Mouse (Mus musculus): Measurements from ENCODE around the gene Ift81. TPM values are rescaled to one million over a fixed set of nuclear protein-coding genes. Genes with fewer than 3 reads are reported as not detected.

Ift81 gene
- polyA plus RNA-seq, 1 experiment from 2014 or later: 47.4 TPM

DNA sequence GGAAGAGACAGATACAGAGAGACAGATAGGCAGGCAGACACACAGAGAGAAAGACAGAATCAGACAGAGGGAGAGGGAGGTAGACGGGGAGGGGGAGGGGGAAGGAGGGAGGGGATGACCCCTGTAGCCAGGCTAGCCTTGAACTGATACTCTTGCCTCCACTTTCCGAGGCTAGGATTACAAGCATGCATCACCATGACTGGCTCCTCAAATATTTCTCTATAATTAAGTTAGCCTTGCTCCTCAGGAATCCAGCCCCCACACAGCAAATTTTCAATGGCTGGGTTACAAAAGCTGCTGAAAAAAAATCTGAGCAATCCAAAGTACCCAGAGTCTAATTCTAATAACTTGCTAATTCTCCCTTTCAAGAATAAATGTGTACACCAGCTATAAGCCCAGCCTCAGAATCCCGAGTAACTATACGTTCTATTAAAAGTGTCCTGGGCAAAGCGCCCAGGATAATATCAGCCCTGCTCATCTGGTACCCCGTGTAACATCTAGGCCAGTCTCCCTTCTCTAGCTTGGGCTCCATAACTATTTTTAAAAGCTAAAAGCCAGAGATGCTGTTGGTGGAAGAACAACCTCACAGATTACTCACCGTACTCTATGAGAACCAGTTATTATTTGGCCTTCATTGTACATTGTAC, 37.5 kb downstream of the Ift81 start:
- Histone ChIP-seq H3K4me1 (no peaks in the 10 kb centered on the region), H3K4me3 (no peak overlapping the region), H3K27me3 (replicated peaks) (no peaks in the 10 kb centered on the region), H3K9me3 (0 out of 2 replicates have a peak, but pooled peaks cover 4% of the 10 kb centered on the region), H3K4me2 (replicated peaks) (no peak overlapping the region), H3K36me3 (peaks cover 40% of the 10 kb centered on the region), H3K27ac (no peak overlapping the region), H3K9ac (no peak overlapping the region)
- no peak for ATAC-seq (ENCODE audit: low FRiP score, low read depth)
- WGBS: 89% methylated on average over 7 of the region's 7 CpGs

DNA sequence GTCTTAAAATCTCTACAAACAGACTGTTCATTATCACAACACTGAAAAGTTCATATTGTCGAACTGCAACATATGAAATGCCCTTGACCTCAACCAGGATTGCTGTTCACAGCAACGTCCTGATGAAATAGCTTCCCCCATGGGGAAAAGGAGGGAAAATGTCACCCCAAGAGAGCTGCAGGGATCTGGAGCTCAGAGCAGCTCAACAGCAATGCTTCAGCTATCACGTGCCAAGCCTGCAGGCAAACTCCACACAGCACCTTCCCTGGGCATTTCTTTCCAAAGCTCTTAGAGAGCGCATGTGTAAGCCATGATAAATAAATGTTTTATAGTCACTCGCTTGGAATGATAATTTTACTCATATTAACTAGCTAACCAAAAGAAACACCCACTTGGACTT, 42.3 kb downstream of the Ift81 start:
- H3K4me2 ChIP-seq (replicated peaks): no peak overlapping the region
- H3K4me3 ChIP-seq: no peak overlapping the region
- no peak overlapping the region for H3K9ac ChIP-seq
- H3K9me3 ChIP-seq: no peaks in the 10 kb centered on the region
- no peak overlapping the region for H3K27ac ChIP-seq
- H3K4me1 ChIP-seq: no peaks in the 10 kb centered on the region
- H3K36me3 ChIP-seq: peaks cover 19% of the 10 kb centered on the region; the same call in 1 of the 2 replicates
- H3K27me3 ChIP-seq (replicated peaks): no peaks in the 10 kb centered on the region
- WGBS: 84% methylated on average over 5 of the region's 5 CpGs
- ATAC-seq (ENCODE audit: low FRiP score, low read depth): no peak

DNA sequence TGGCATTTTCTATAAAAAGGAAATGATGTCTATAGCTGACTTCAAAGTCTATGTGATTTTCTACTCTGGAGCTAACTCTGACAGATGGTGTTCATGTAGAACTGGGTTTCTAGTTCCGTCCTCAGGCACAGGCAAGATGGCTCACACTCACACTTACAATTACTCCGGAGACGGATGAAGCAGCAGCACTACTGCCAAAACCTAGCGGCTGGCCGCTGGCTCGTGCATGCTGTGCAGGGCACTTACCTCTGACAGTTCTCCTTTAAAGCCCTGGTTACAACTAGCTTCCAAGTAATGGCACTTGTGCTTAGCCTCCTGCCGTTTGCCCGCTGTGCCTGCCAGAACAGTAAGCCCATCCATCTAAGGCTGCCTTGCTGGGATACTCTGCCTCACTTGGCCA, 47.7 kb downstream of the Ift81 start:
- H3K9ac ChIP-seq: no peak overlapping the region
- H3K27ac ChIP-seq: no peak overlapping the region
- peaks cover 43% of the 10 kb centered on the region for H3K36me3 ChIP-seq
- WGBS: 43% methylated on average over 8 of the region's 8 CpGs
- H3K4me2 ChIP-seq (replicated peaks): no peak overlapping the region
- H3K4me3 ChIP-seq: no peak overlapping the region
- H3K27me3 ChIP-seq (replicated peaks): no peaks in the 10 kb centered on the region
- H3K9me3 ChIP-seq: no peaks in the 10 kb centered on the region
- H3K4me1 ChIP-seq: no peaks in the 10 kb centered on the region
- no peak for ATAC-seq (ENCODE audit: low FRiP score, low read depth)

DNA sequence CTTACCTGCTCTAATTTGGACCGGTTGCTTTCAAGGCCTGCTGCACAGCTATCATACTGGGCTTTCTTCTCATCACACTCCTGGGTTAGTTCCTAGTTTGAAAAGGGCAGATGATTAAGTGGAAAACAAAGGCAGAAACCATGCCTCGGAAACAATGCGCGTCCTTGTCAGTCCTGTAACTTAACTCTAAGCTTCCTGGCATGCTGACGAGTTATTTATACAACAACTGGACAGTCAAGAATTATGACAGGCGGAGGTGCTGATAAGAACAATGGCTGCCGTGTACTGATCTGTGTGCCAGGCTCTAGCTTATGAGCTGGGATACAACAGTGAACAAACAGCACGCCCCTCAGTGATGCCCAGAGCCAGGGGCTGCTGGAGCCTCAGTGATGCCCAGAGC, 53.7 kb downstream of the Ift81 start:
- WGBS: 87% methylated on average over 8 of the region's 8 CpGs
- Histone ChIP-seq H3K27ac (no peak overlapping the region), H3K4me2 (replicated peaks) (no peak overlapping the region), H3K36me3 (peaks cover 50% of the 10 kb centered on the region), H3K27me3 (replicated peaks) (no peaks in the 10 kb centered on the region), H3K4me3 (no peak overlapping the region), H3K9me3 (no peaks in the 10 kb centered on the region), H3K4me1 (no peaks in the 10 kb centered on the region), H3K9ac (no peak overlapping the region)
- no peak for ATAC-seq (ENCODE audit: low FRiP score, low read depth)

DNA sequence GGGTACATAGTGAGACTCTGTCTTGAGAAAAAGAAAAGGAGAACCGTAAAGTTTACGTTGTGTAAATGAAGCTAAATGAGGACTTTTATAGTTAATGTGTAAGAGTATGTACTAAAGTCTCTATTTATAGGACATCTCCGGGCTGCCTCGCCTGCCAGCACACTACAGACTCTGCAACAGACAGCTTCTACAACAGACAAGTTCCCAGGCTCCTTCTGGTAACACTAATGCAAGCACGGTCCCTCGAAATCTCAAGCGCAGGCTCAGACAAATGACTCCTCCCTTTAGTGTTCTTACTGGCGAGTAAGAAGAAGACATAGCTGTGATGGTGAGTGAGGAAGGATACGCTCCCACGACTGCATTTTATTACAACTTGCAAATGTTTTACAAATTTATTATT, 56.2 kb downstream of the Ift81 start:
- no peak for ATAC-seq (ENCODE audit: low FRiP score, low read depth)
- WGBS: 93% methylated on average over 10 of the region's 10 CpGs
- Histone ChIP-seq H3K4me1 (no peaks in the 10 kb centered on the region), H3K27me3 (replicated peaks) (no peaks in the 10 kb centered on the region), H3K4me2 (replicated peaks) (no peak overlapping the region), H3K9ac (no peak overlapping the region), H3K9me3 (no peaks in the 10 kb centered on the region), H3K36me3 (peaks cover 34% of the 10 kb centered on the region), H3K27ac (no peak overlapping the region), H3K4me3 (no peak overlapping the region)

DNA sequence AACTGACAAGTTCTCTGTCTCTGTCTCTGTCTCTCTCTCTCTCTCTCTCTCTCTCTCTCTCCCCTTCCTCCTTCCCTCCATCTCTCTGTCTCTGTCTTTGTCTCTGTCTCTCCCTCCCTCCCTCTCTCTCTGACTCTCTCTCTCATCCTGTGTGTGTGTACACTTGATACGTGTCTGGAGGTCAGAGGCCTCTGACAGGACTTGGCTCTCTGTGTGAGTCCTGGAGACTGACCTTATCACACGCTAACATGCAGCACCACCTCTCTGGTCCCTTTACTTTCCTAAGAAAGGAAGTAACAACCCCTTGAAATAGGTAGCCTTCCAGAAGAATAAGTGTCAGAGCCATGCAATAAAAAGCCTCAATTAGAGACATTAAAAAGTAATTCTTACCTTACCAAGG, 59.2 kb downstream of the Ift81 start:
- WGBS: 72% methylated on average over 2 of the region's 2 CpGs

DNA sequence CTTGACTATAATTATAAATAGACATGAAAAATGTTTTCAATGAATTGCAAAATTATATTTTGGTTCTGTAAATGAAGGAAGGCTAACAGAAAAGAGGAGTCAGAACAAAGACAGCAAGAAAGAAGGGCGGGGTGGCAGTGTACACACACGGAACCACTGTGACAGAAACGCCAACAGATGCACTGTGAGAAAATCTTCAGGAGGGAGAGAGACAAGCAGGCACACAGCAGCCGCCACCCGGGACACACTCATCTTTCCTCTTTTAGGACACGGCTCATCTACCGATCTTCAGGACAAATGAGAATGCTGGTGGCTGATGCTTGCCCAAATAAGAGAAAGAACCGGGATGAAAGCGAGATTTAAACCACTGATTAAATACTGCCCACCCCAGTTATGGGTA, 61.7 kb downstream of the Ift81 start:
- 0 out of 2 replicates have a peak, but pooled peaks cover 3% of the 10 kb centered on the region for H3K36me3 ChIP-seq
- no peak overlapping the region for H3K4me3 ChIP-seq
- no peak overlapping the region for H3K9ac ChIP-seq
- no peaks in the 10 kb centered on the region for H3K4me1 ChIP-seq
- no peak overlapping the region for H3K4me2 ChIP-seq (replicated peaks)
- H3K27me3 ChIP-seq (replicated peaks): no peaks in the 10 kb centered on the region
- 85% methylated on average over 9 of the region's 9 CpGs for WGBS
- H3K9me3 ChIP-seq: no peaks in the 10 kb centered on the region
- H3K27ac ChIP-seq: no peak overlapping the region
- no peak for ATAC-seq (ENCODE audit: low FRiP score, low read depth)

More for the DNA sequence above, 59.2 kb downstream of the Ift81 start:
- Histone ChIP-seq H3K4me3 (no peak overlapping the region), H3K4me2 (replicated peaks) (no peak overlapping the region), H3K9ac (no peak overlapping the region), H3K9me3 (no peaks in the 10 kb centered on the region), H3K4me1 (no peaks in the 10 kb centered on the region), H3K27ac (no peak overlapping the region), H3K27me3 (replicated peaks) (no peaks in the 10 kb centered on the region), H3K36me3 (peaks cover 25% of the 10 kb centered on the region)
- ATAC-seq (ENCODE audit: low FRiP score, low read depth): no peak

DNA sequence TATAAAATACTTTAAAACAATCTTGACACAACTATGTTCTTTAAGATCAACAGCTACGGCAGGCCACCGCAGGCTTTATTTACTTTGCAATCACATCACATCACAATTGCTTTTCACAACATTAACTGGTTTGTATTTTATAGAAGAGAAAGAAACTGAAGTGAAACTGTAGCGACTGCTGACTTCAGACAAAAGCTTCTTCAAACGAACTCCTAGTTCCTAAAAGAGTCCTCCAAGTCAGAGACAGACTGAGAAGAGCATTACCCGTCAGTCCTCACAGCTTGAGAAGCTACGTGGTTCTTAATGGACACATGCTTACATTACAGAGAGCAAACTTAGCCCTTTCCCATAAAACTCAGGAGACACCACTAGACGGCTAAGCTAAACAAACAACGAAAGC, 63.9 kb downstream of the Ift81 start:
- H3K4me3 ChIP-seq: no peak overlapping the region
- 0 out of 2 replicates have a peak, but pooled peaks cover 3% of the 10 kb centered on the region for H3K36me3 ChIP-seq
- no peaks in the 10 kb centered on the region for H3K9me3 ChIP-seq
- no peaks in the 10 kb centered on the region for H3K4me1 ChIP-seq
- H3K27ac ChIP-seq: no peak overlapping the region
- H3K4me2 ChIP-seq (replicated peaks): no peak overlapping the region
- 63% methylated on average over 8 of the region's 8 CpGs for WGBS
- H3K27me3 ChIP-seq (replicated peaks): no peaks in the 10 kb centered on the region
- ATAC-seq (ENCODE audit: low FRiP score, low read depth): no peak
- no peak overlapping the region for H3K9ac ChIP-seq

DNA sequence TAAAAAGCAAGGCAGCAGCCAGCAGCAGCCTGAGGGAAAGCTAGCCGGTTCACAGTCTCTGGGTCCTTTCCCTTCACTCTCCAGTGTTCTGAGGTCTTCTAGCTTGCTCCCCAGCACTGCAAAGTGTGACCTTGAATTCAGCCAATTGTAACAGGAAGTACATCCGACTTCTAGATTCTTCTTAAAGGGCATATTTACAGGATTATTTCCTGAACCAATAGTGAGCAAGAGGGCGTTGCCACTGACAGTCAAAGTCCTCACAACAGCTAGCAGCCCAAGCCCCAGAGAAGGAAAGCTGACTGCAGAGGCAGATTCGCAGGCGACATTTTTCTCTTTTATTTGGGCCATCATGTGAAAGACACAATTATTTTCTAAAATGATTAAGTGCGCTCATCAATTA, 65.6 kb downstream of the Ift81 start:
- 0 out of 2 replicates have a peak, but pooled peaks cover 6% of the 10 kb centered on the region for H3K36me3 ChIP-seq
- H3K4me3 ChIP-seq: no peak overlapping the region
- no peaks in the 10 kb centered on the region for H3K4me1 ChIP-seq
- H3K9me3 ChIP-seq: no peaks in the 10 kb centered on the region
- no peak overlapping the region for H3K27ac ChIP-seq
- H3K27me3 ChIP-seq (replicated peaks): no peaks in the 10 kb centered on the region
- H3K4me2 ChIP-seq (replicated peaks): no peak overlapping the region
- H3K9ac ChIP-seq: no peak overlapping the region
- no peak for ATAC-seq (ENCODE audit: low FRiP score, low read depth)
- WGBS: 83% methylated on average over 6 of the region's 6 CpGs

DNA sequence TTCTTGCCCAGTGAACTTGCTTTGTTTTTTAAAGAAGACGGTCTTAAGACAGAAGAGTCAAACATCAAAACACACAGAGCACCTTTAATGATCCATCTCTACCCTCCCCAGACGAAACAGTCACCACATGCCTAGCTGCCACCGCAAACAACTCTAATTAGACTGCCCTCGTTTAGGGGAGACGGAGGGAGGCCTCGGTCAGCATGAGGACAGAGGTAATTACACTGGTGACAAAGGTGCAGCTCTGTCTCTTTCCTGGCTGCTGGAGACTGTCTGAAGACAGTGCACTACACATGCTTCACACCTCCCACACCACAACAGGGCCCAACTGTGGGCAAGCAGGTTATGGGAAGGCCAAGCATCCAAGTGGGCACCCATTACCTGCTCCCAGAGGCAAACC, 66.5 kb downstream of the Ift81 start:
- no peak overlapping the region for H3K4me3 ChIP-seq
- no peak for ATAC-seq (ENCODE audit: low FRiP score, low read depth)
- no peak overlapping the region for H3K9ac ChIP-seq
- H3K27me3 ChIP-seq (replicated peaks): no peaks in the 10 kb centered on the region
- no peak overlapping the region for H3K4me2 ChIP-seq (replicated peaks)
- no peaks in the 10 kb centered on the region for H3K9me3 ChIP-seq
- no peaks in the 10 kb centered on the region for H3K4me1 ChIP-seq
- no peak overlapping the region for H3K27ac ChIP-seq
- H3K36me3 ChIP-seq: 0 out of 2 replicates have a peak, but pooled peaks cover 6% of the 10 kb centered on the region
- whole genome bisulfite sequencing: 26% methylated on average over 6 of the region's 6 CpGs

DNA sequence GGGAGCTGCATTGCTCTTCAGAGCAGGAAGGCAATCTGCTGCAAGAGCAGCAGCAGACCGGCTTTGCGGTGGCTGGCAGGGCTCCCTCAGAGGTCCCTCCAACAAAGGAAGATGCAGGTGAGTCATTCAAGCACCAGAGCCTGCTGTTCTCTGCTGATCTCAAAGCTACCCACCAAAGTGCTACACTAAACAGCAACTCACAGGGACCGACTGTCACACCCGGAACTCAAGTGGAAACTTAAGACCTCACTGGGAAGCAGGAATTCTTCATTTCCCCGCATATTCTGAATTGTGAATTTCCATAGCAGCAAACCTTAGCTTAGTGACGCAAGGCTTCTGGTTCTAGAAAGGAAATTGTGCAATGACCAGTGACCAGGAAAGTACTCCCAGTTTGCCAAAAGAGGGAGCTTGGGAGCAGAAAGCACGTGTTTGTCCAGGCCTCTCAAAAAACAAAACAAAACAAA, 67.0 kb downstream of the Ift81 start:
- no peak overlapping the region for H3K4me2 ChIP-seq (replicated peaks)
- H3K27me3 ChIP-seq (replicated peaks): no peaks in the 10 kb centered on the region
- ATAC-seq (ENCODE audit: low FRiP score, low read depth): no peak
- 64% methylated on average over 7 of the region's 7 CpGs for WGBS
- H3K4me3 ChIP-seq: no peak overlapping the region
- H3K4me1 ChIP-seq: no peaks in the 10 kb centered on the region
- 0 out of 2 replicates have a peak, but pooled peaks cover 6% of the 10 kb centered on the region for H3K36me3 ChIP-seq
- no peak overlapping the region for H3K9ac ChIP-seq
- no peak overlapping the region for H3K27ac ChIP-seq
- no peaks in the 10 kb centered on the region for H3K9me3 ChIP-seq

DNA sequence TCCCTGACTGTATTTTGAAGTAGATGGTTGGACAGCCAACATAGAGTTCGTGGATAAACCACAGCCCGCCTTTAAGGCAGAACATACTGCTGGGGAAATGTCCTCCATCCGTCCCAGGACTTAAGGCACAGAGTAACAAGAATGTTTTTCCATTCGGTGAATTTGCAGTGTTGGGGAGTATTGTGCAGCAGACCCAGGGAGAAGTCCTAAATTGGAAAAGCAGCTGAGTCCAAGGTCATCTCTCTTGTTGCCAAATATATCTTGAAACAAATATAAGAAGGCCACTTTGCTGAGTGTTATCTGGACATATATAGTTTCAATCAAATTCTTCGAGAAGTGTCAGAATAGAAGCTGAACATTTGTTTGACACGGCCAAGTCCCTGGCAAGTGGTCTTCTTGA, 70.9 kb downstream of the Ift81 start:
- Histone ChIP-seq H3K27ac (no peak overlapping the region), H3K4me3 (no peak overlapping the region), H3K36me3 (peaks cover 9% of the 10 kb centered on the region), H3K4me1 (no peaks in the 10 kb centered on the region), H3K9me3 (no peaks in the 10 kb centered on the region), H3K4me2 (replicated peaks) (no peak overlapping the region), H3K27me3 (replicated peaks) (no peaks in the 10 kb centered on the region), H3K9ac (no peak overlapping the region)
- WGBS: 93% methylated on average over 6 of the region's 6 CpGs
- no peak for ATAC-seq (ENCODE audit: low FRiP score, low read depth)

DNA sequence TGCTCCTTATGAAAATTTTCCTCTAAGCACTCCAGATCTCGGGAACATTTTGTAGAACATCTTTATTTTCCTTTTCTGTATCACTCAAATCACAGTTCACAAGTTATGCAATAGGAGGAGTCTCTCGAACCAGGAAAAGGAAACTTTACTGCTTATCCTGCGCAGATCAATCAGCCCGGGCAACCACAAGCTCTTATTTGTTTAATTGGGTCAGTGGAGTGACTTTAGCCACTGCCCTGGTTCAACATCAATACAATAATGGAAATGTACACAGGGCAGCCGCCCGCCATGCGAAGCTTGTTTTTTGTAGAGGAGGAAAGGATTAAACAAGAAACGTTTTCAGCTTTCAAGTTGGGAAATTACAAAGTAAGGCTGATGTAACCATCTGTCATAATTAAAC, 72.4 kb downstream of the Ift81 start:
- Histone ChIP-seq H3K4me3 (no peak overlapping the region), H3K4me2 (replicated peaks) (no peak overlapping the region), H3K9me3 (no peaks in the 10 kb centered on the region), H3K27me3 (replicated peaks) (no peaks in the 10 kb centered on the region), H3K4me1 (no peaks in the 10 kb centered on the region), H3K9ac (no peak overlapping the region), H3K36me3 (peaks cover 9% of the 10 kb centered on the region), H3K27ac (no peak overlapping the region)
- 92% methylated on average over 8 of the region's 8 CpGs for WGBS
- ATAC-seq (ENCODE audit: low FRiP score, low read depth): no peak
